Mouse (Mus musculus): Measurements from ENCODE around the gene Dennd1a.

Dennd1a gene

GRCm38 (mm10) chr2:38111655-38112351 is 175.4 kb downstream of the Dennd1a start:
- no peak for DNase-seq (ENCODE audit: low spot score)

- no peak for DNase-seq (ENCODE audit: low spot score)
Observed at GRCm38 (mm10) chr2:38108586-38108985, 178.6 kb downstream of the Dennd1a start.

GRCm38 (mm10) chr2:38102674-38103073 is 184.5 kb downstream of the Dennd1a start:
- DNase-seq (ENCODE audit: low spot score) = no peak

- DNase-seq (ENCODE audit: low spot score) = no peak
Observed at GRCm38 (mm10) chr2:38100289-38100688, 186.9 kb downstream of the Dennd1a start.

GRCm38 (mm10) chr2:38099120-38099773 is 187.9 kb downstream of the Dennd1a start:
- peak; percentile 75 for DNase-seq (ENCODE audit: low spot score)

GRCm38 (mm10) chr2:38097469-38097868 is 189.7 kb downstream of the Dennd1a start:
- no peak for DNase-seq (ENCODE audit: low spot score)

- no peak for DNase-seq (ENCODE audit: low spot score)
Observed at GRCm38 (mm10) chr2:38096328-38096727, 190.9 kb downstream of the Dennd1a start.

GRCm38 (mm10) chr2:38094380-38095163 is 192.6 kb downstream of the Dennd1a start:
- DNase-seq (ENCODE audit: low spot score) = no peak

GRCm38 (mm10) chr2:38093968-38094367 is 193.2 kb downstream of the Dennd1a start:
- DNase-seq (ENCODE audit: low spot score) = no peak

- no peak for DNase-seq (ENCODE audit: low spot score)
Observed at GRCm38 (mm10) chr2:38093242-38093641, 193.9 kb downstream of the Dennd1a start.

GRCm38 (mm10) chr2:38088346-38088745 is 198.8 kb downstream of the Dennd1a start:
- DNase-seq (ENCODE audit: low spot score) = no peak

- DNase-seq (ENCODE audit: low spot score) = no peak
Observed at GRCm38 (mm10) chr2:38085058-38085457, 202.1 kb downstream of the Dennd1a start.

- DNase-seq (ENCODE audit: low spot score) = no peak
Observed at GRCm38 (mm10) chr2:38083251-38083650, 203.9 kb downstream of the Dennd1a start.

- no peak for DNase-seq (ENCODE audit: low spot score)
Observed at GRCm38 (mm10) chr2:38074495-38074894, 212.7 kb downstream of the Dennd1a start.

GRCm38 (mm10) chr2:38072061-38072460 is 215.1 kb downstream of the Dennd1a start:
- no peak for DNase-seq (ENCODE audit: low spot score)

- no peak for DNase-seq (ENCODE audit: low spot score)
Observed at GRCm38 (mm10) chr2:38068171-38068572, 219.0 kb downstream of the Dennd1a start.

- DNase-seq (ENCODE audit: low spot score) = no peak
Observed at GRCm38 (mm10) chr2:38065914-38066313, 221.3 kb downstream of the Dennd1a start.

GRCm38 (mm10) chr2:38064266-38064665 is 222.9 kb downstream of the Dennd1a start:
- DNase-seq (ENCODE audit: low spot score) = no peak

- no peak for DNase-seq (ENCODE audit: low spot score)
Observed at GRCm38 (mm10) chr2:38062156-38062555, 225.0 kb downstream of the Dennd1a start.

GRCm38 (mm10) chr2:38061474-38061873 is 225.7 kb downstream of the Dennd1a start:
- no peak for DNase-seq (ENCODE audit: low spot score)

GRCm38 (mm10) chr2:38052440-38052839 is 234.8 kb downstream of the Dennd1a start:
- no peak for DNase-seq (ENCODE audit: low spot score)

GRCm38 (mm10) chr2:38051485-38052085 is 235.6 kb downstream of the Dennd1a start:
- no peak for DNase-seq (ENCODE audit: low spot score)
